Mouse (Mus musculus): ENCODE measurements around the gene Xpa.

GRCm38 (mm10) chr4:46110084-46110483, 86.0 kb downstream of the Xpa start:
- TF ChIP-seq CTCF (IDR thresholded peaks at IDR 0.05), result no peak
- TF ChIP-seq EP300 (IDR thresholded peaks at IDR 0.05), result no peak

Data from lung, postnatal 0 days (tissue).